Mouse (Mus musculus): Measurements from ENCODE around the gene Srl. TPM values are rescaled to one million over a fixed set of nuclear protein-coding genes. Genes with fewer than 3 reads are reported as not detected.

The Srl gene
- total RNA-seq, 2 experiments from 2014 or later: 19.7 to 20.6 TPM

DNA sequence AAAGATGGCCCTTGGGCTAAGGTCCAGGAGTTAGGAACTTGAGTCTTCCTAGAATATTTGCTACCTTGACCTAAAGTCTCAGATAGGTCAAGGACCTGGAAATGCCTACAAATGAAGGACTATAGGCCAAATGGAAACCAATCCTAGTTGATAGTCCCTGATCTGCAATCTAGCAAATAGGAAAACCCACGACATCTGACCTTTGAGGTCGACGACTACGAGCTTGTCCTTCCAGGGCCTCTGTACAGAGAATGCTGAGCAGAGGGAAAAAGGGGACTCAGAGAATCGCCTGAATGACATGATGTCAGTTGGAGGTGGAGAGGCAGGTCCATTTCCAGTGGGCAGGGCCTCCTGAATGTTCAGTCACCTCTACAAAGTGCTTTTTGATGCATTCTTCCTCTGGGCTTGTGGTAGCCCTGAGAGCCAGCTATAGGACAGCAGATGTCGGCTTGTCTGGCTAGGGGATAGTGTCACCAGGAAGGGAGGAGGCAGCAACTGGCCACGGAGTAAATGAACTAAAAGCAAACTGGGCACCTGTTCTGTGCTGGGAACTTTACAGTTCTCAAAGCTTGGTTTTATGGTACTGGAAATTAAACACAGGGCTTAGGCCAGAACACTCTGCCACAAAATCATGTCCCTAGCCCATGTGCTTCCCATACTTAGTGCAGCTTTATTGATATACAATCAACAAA is 18.2 kb downstream of the Srl start:
- intact Hi-C loops (cut with DNase I): no loop called here
- DNase-seq (ENCODE audit: extremely low spot score in 1 of 2, low spot score in 2 of 2): no peak

DNA sequence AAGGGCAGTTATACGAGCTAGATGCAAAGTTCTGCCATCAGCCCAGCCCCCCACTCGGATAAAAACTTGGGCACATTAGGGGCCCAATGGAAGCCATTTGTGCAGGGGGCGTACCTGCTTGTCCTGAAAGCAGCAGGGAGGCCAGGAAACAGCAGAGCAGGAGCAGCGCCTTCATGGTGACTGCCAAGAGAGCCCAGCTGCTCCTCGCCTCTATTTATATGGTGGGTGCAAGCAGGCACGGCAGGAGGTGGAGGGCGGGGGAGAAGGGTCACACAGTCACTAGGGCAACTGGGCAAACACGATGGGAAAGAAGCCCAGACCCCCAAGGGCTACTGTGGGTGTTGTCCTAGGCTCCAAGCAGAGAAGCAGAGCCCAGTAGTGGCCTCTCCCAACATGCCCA is 18.7 kb downstream of the Srl start:
- DNase-seq (ENCODE audit: extremely low spot score in 1 of 2, low spot score in 2 of 2): peak in 1 of 2 experiments; percentile 35
- intact Hi-C loops (cut with DNase I): no loop called here

DNA sequence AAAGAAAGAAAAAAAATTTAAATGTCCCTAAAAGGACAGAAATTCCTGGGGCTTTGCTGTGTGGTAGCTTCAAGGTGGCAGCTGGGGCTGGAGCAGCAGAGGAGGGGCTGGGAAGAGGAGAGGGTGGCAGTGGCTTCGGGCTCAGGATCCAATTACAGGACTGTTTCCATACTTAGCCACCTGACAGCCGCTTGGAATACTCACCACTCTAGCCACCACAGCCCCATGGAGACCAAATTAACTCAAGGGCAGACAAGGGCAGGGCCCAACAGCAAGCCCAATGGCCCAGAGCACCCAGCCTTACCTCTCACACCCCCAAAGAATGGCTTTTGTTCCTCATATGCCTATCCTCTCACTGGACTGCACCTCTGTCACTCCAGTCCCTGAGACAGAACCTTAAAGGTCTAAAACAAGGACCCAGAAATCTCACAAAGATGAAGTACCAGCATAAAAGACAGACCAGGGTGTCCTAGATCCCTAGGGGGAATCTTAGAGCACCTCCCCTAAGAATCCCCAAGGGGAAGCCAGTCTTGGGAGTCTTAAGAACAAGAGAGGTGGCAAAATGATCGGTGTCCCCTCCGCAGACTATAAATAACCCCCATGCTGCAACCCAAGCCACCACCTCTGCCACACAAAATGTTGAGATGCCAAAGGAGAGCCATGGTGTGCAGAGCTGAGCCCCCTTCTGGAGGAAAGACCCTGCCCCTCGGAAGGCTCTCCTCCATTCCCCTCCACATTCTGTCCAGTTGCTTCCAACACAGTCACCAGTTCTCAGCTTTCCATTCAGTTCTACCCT is 19.7 kb downstream of the Srl start:
- intact Hi-C loops (cut with DNase I): no loop called here
- no peak for DNase-seq (ENCODE audit: extremely low spot score in 1 of 2, low spot score in 2 of 2)

DNA sequence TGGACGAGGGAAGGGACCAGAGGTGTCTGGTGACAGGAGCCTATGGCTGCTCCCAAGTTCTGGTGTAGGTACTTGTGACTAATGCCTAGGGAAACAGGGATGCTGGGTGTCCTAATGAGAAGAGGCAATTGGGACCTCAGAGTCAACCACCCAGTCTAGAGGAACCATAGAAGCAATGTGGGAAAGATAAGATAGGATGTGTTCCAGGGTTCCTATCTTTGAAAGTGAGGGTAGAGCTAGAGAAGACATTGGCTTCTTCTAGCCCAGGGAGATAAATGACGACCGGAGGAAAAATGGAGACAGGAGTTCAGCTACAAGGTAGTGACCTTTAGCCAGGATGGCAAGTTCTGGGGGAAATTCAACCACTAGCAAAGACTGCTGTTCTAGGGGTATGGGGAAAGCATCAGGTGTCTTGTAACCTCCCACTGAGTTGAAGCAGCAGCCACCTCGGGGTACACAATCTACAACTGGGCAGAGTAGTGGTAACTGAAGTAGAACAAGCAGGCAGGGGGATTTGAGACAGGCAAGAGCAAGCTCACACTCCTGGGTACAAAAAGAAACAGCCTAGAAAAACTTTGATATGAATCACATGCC is 20.4 kb downstream of the Srl start:
- DNase-seq (ENCODE audit: extremely low spot score in 1 of 2, low spot score in 2 of 2): no peak
- intact Hi-C loops (cut with DNase I): no loop called here

GRCm38 (mm10) chr16:4520673-4521072 is 20.9 kb downstream of the Srl start:
- no peak for DNase-seq (ENCODE audit: extremely low spot score in 1 of 2, low spot score in 2 of 2)
- intact Hi-C loops (cut with DNase I): no loop called here

DNA sequence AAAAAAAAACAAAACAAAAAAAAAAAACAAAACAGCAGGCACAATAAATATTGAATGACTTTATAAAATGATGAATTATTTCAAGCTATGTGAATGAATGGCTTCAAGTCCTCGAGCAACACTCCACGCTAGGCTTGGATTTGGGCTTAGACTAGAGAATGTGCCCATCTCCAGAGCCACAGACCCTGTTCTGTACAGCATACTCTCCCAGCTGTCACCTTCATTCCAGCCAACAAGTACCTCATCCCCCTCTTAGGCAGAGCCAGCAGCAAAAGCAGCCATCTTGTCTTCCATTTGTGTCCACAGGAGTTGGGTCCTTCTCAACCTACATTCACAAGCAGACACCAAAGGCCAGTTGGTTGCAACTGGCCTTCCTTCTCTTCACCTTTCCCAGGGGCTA is 21.8 kb downstream of the Srl start:
- intact Hi-C loops (cut with DNase I): no loop called here
- no peak for DNase-seq (ENCODE audit: extremely low spot score in 1 of 2, low spot score in 2 of 2)

DNA sequence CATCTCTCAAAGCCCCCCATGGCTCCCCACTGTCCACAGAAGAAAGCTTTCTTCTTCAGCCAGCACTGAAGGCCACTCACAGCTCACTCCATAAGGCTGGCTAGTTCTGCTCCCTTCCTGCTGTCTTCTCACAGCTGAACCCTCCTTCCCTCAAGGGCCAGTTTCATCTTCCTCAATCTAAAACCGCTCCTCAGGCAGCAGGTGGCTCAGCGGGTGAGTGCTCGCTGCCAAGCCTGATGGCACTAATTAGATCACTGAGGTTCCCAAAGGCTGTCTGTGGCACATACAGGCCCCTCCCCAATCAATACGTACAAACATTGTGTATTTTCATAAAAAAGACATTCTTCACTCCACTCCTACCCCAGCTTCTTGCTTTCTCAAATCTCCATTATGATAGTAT is 22.5 kb downstream of the Srl start:
- no peak for DNase-seq (ENCODE audit: extremely low spot score in 1 of 2, low spot score in 2 of 2)
- intact Hi-C loops (cut with DNase I): no loop called here

GRCm38 (mm10) chr16:4517906-4518305 is 23.7 kb downstream of the Srl start:
- intact Hi-C loops (cut with DNase I): no loop called here
- no peak for DNase-seq (ENCODE audit: extremely low spot score in 1 of 2, low spot score in 2 of 2)

DNA sequence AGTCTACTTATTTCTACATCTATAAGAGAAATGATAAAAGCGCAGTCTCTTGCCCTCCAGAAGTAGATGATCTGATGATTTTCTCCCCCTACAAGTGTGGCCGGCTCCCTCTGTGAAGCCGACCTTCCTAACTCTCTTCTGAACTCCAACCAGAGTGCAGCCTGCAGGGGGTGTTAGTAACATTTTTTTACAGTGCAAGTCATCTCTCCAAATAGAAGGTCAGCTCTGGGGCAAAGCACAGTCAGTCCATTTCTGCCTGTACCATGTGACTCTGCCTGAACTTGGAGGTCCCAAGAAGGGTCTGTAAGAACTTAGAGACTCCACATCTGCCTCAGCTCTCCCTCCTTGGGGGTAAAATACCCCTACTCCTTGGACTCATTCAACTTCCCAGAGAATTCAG is 27.2 kb downstream of the Srl start:
- intact Hi-C loops (cut with DNase I): no loop called here
- no peak for DNase-seq (ENCODE audit: extremely low spot score in 1 of 2, low spot score in 2 of 2)

- intact Hi-C loops (cut with DNase I): no loop called here
- peak; percentile 23 to 79 for DNase-seq (ENCODE audit: extremely low spot score in 1 of 2, low spot score in 2 of 2)
Measured at GRCm38 (mm10) chr16:4512661-4513438, 28.8 kb downstream of the Srl start.

DNA sequence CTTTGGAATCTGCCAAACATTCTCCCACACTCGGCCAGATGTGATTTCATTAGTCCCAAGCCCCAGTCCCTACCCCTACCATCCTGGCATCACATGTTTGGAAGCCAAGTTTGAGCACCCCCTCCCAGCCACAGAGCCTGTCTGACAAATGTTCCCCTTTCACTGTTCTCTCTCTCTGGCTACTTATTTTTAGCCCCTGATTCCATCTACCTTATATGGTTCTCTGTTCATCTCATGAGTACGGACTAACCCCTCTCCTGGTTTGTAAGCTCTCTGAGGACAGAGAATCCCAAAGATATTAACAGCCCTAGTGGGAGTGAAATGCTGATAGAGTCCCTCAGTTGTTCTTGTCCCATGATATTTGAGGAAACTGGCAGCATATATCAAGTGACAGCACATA is 30.2 kb downstream of the Srl start:
- no peak for DNase-seq (ENCODE audit: extremely low spot score in 1 of 2, low spot score in 2 of 2)
- intact Hi-C loops (cut with DNase I): no loop called here

GRCm38 (mm10) chr16:4506181-4506580 is 35.4 kb downstream of the Srl start:
- no peak for DNase-seq (ENCODE audit: extremely low spot score in 1 of 2, low spot score in 2 of 2)

DNA sequence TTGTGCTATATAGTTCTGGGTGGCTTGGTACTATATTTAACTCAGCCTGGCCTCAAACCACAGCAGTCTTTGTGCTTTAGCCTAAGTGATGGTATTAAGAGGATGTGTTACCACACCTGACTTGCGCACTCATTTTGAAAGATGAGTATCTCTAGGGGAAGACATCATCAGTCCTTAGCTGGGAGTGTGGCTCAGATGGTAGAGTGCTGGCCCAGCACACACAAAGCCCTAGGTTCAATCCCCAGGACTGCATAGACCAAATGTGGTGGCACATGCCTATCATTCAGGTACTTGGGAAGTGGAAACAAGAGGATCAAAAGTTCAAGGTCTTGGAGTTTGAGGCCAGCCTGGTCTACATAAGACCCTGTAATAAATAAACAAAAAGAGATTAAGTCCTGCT is 38.1 kb downstream of the Srl start:
- no peak for DNase-seq (ENCODE audit: extremely low spot score in 1 of 2, low spot score in 2 of 2)
- intact Hi-C loops (cut with DNase I): no loop called here

More at GRCm38 (mm10) chr16:4506181-4506580, 35.4 kb downstream of the Srl start:
- intact Hi-C loops (cut with DNase I): no loop called here

GRCm38 (mm10) chr16:4502568-4502967 is 39.0 kb downstream of the Srl start:
- intact Hi-C loops (cut with DNase I): no loop called here
- DNase-seq (ENCODE audit: extremely low spot score in 1 of 2, low spot score in 2 of 2): no peak

- DNase-seq (ENCODE audit: extremely low spot score in 1 of 2, low spot score in 2 of 2): no peak
- intact Hi-C loops (cut with DNase I): no loop called here
Measured at GRCm38 (mm10) chr16:4501703-4502102, 39.9 kb downstream of the Srl start.

DNA sequence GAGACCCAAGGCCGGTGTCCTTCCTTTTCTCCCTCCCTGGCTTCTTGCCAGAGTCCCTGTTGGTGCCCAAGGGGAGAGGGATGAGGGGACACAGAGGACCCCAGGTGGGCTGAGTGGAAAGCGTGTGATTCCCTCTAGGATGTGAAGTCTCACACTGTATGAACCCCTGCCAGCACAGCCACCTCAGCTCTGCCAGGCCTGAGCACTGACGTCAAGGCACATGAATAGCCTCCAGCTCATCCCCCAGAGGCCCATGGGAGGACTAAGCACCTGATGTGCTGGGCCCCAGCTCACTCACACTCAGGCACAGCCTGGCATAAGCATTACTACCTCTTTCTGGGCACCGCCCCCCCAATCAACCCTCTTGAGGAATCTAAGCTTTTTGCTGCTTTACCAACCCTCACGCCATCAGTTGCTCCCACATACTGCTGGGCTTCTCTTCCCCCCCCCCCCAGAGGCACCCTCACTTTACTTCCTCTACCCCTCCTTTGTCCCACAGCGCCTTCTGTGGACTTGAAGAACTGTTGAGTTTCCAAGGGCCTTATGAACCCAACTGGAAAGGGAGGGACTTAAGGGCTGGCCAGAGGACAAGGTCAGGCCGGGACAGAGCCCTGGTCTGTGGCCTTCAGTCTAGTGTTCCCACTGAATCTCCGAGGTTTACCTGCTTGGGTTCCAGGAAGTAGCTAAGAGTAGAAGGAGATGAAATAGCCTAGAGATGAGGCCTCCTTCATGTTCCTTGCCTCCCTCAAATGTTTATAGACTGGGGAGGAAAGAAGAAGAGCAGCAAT is 40.8 kb downstream of the Srl start:
- DNase-seq (ENCODE audit: extremely low spot score in 1 of 2, low spot score in 2 of 2): peak in 1 of 2 experiments; percentile 37
- intact Hi-C loops (cut with DNase I): no loop called here

DNA sequence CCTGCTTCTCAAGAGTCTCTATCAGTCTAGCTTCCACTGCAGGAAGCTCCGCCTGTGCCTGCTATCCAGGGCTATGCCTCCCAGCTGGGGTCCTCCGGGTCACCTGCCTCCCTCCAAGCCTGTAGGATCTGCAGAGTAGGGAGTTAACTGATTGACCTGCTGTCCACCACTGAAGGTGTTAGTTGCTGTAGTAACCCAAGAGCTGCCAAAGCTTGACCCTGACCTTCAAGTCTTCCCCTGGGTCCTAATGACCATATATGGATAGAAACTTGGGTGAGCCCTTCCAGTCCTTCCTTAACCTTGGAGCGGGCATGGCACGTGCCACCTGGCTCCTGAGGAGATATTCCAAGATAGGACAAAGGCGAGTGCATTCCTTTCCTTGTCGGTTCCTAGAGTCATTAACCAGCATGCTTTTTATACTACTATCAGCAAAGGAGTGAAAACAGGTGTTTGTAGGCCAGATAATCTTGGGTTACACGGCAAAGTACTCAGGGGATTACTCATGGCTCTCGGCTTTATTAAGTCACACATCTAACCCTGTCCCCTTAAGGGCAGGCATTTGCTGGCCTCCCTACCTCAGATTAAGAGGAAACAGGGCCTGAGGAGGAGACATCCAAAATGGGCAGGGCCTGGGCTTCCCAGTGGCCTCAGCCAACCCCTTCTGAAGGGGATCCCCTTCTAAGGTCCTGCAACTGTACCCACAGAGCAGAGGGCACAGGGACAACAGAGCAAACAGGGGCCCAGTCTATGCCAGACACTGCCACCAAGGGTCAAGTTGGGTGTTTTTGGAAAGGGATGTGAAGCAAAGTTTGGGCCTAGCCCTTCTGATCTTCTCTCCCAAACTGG is 43.6 kb downstream of the Srl start:
- no peak for DNase-seq (ENCODE audit: extremely low spot score in 1 of 2, low spot score in 2 of 2)
- intact Hi-C loops (cut with DNase I): no loop called here

- intact Hi-C loops (cut with DNase I): no loop called here
- DNase-seq (ENCODE audit: extremely low spot score in 1 of 2, low spot score in 2 of 2): no peak
Measured at GRCm38 (mm10) chr16:4496470-4496869, 45.1 kb downstream of the Srl start.
